19 mouse cellular contexts compared by ENCODE assay signal in genomic region chr8:117205884-117206283, GRCm38 (mm10). TPM values are rescaled to one million over a fixed set of nuclear protein-coding genes. Genes with fewer than 3 reads are reported as not detected.
A peak's percentile ranks its signal among the peaks of the same experiment; 100 is the strongest.
DNase-seq lines count a peak whose midpoint lies in the region; ATAC-seq and TF ChIP-seq lines count a peak whose summit lies in the region.
"Had no signal": no experiment of that assay in that cellular context is flagged by ENCODE, and none has a peak within 500 bp of the region (broad histone marks: within the 10 kb centered on the region; RNA-seq: fewer than 3 reads in every experiment).

No protein-coding gene starts in this region.

- H3K4me1 ChIP-seq in midbrain, embryonic 11.5 days (ENCODE audit: control insufficient read depth, insufficient read depth, low read length) = no peaks in the 10 kb centered on the region
- no peaks in the 10 kb centered on the region for H3K4me1 ChIP-seq in midbrain, embryonic 13.5 days (replicated peaks)
- H3K4me1 ChIP-seq in MEL (ENCODE audit: control insufficient read depth in 1 of 2, insufficient read depth in 2 of 2, low read length in 2 of 2) = peaks cover 21 to 33% of the 10 kb centered on the region in 2 experiments
- peaks cover 4% of the 10 kb centered on the region for H3K4me1 ChIP-seq in bone marrow, adult 2 months (ENCODE audit: control insufficient read depth, insufficient read depth, low read length)
- H3K4me1 ChIP-seq: forebrain, embryonic 13.5 days; hindbrain, embryonic 12.5 days had no signal

- H3K27me3 ChIP-seq in midbrain, embryonic 11.5 days (ENCODE audit: control insufficient read depth, insufficient read depth, low read length) = no peaks in the 10 kb centered on the region
- H3K27me3 ChIP-seq in midbrain, embryonic 13.5 days = no peaks in the 10 kb centered on the region
- H3K27me3 ChIP-seq in MEL (ENCODE audit: control insufficient read depth in 1 of 2, insufficient read depth in 2 of 2, low read length in 2 of 2) = no peaks in the 10 kb centered on the region
- H3K27me3 ChIP-seq: embryonic facial prominence, embryonic 12.5 days; forebrain, embryonic 13.5 days; heart, embryonic 13.5 days; hindbrain, embryonic 12.5 days had no signal

- H3K36me3 ChIP-seq in midbrain, embryonic 11.5 days (ENCODE audit: control insufficient read depth, insufficient read depth, low read length) = peaks cover 6% of the 10 kb centered on the region; the same call in 1 of the 2 replicates
- H3K36me3 ChIP-seq in midbrain, embryonic 13.5 days = peaks cover 37% of the 10 kb centered on the region
- H3K36me3 ChIP-seq in MEL (ENCODE audit: control insufficient read depth in 1 of 2, insufficient read depth in 2 of 2, low read length in 2 of 2) = peaks cover 2 to 33% of the 10 kb centered on the region in 2 experiments; a peak in 3 of 4 replicates

- intact Hi-C loops in gastrocnemius, postnatal 14 days (cut with DNase I; ENCODE audit: low total_unique reads) = no loop called here

- no peaks in the 10 kb centered on the region for H3K9me3 ChIP-seq in midbrain, embryonic 11.5 days (ENCODE audit: control insufficient read depth, low read length)
- no peaks in the 10 kb centered on the region for H3K9me3 ChIP-seq in midbrain, embryonic 13.5 days
- no peaks in the 10 kb centered on the region for H3K9me3 ChIP-seq in MEL (replicated peaks; ENCODE audit: insufficient read depth, low read length)
- H3K9me3 ChIP-seq: embryonic facial prominence, embryonic 12.5 days; forebrain, embryonic 13.5 days; heart, embryonic 13.5 days; hindbrain, embryonic 12.5 days had no signal

- ATAC-seq in midbrain, embryonic 11.5 days (ENCODE audit: low FRiP score) = no peak
- no peak for ATAC-seq in midbrain, embryonic 13.5 days
- peak; percentile 66 for ATAC-seq in megakaryocyte-erythroid progenitor cell, adult 5-6 weeks (replicated peaks; ENCODE audit: low FRiP score, low TSS enrichment, poor library complexity, severe bottlenecking)
- ATAC-seq: forebrain, embryonic 13.5 days; forebrain, postnatal 0 days; hindbrain, embryonic 16.5 days had no signal

- no peak overlapping the region for H3K9ac ChIP-seq in midbrain, embryonic 11.5 days (ENCODE audit: low read length)
- H3K9ac ChIP-seq in midbrain, embryonic 13.5 days (replicated peaks) = no peak overlapping the region
- no peak overlapping the region for H3K9ac ChIP-seq in MEL (ENCODE audit: control insufficient read depth, low read depth, low read length, poor library complexity, severe bottlenecking)
- H3K9ac ChIP-seq: embryonic facial prominence, embryonic 12.5 days; forebrain, embryonic 13.5 days; forebrain, postnatal 0 days; heart, embryonic 13.5 days; hindbrain, embryonic 12.5 days had no signal

- TF ChIP-seq POLR2A in MEL (IDR thresholded peaks at IDR 0.05; ENCODE audit: control insufficient read depth in 1 of 2, insufficient read depth in 1 of 2, low read depth in 1 of 2, low read length in 2 of 2, poor library complexity in 1 of 2) = no peak
- TF ChIP-seq POLR2A in bone marrow, adult 2 months (IDR thresholded peaks at IDR 0.05; ENCODE audit: borderline replicate concordance, control insufficient read depth, low read depth, low read length) = no peak

- no peak overlapping the region for H3K4me2 ChIP-seq in midbrain, embryonic 11.5 days
- no peak overlapping the region for H3K4me2 ChIP-seq in midbrain, embryonic 13.5 days (replicated peaks)
- H3K4me2 ChIP-seq: embryonic facial prominence, embryonic 12.5 days; forebrain, embryonic 13.5 days; heart, embryonic 13.5 days; hindbrain, embryonic 12.5 days had no signal

- no peak for TF ChIP-seq RAD21 in MEL (IDR thresholded peaks at IDR 0.05; ENCODE audit: low read depth, low read length)

- peak; percentile 26 to 63; a peak in 3 of 4 replicates for TF ChIP-seq EP300 in MEL (IDR thresholded peaks at IDR 0.05; ENCODE audit: low read depth in 1 of 2, low read length in 2 of 2)

- no peak overlapping the region for H3K4me3 ChIP-seq in midbrain, embryonic 11.5 days (ENCODE audit: low read depth, low read length)
- no peak overlapping the region for H3K4me3 ChIP-seq in midbrain, embryonic 13.5 days (replicated peaks)
- no peak overlapping the region for H3K4me3 ChIP-seq in MEL (ENCODE audit: control insufficient read depth in 1 of 2, insufficient read depth in 1 of 2, low read depth in 2 of 2, low read length in 2 of 2)
- H3K4me3 ChIP-seq in bone marrow, adult 2 months (replicated peaks; ENCODE audit: control insufficient read depth, low read depth, low read length) = no peak overlapping the region
- H3K4me3 ChIP-seq: embryonic facial prominence, embryonic 12.5 days; forebrain, embryonic 13.5 days; heart, embryonic 13.5 days; hindbrain, embryonic 12.5 days had no signal

- no peak overlapping the region for H3K27ac ChIP-seq in midbrain, embryonic 11.5 days (ENCODE audit: low read depth, low read length)
- no peak overlapping the region for H3K27ac ChIP-seq in midbrain, embryonic 13.5 days
- no peak overlapping the region for H3K27ac ChIP-seq in MEL (ENCODE audit: control insufficient read depth, low read depth, low read length)
- peak overlapping the region; percentile 1; the same call in 1 of the 2 replicates for H3K27ac ChIP-seq in bone marrow, adult 2 months (ENCODE audit: control insufficient read depth, insufficient read depth, low read depth, low read length, poor library complexity)
- H3K27ac ChIP-seq: embryonic facial prominence, embryonic 12.5 days; forebrain, embryonic 13.5 days; heart, embryonic 13.5 days; hindbrain, embryonic 12.5 days had no signal

- H3K79me2 ChIP-seq in MEL (ENCODE audit: control insufficient read depth, insufficient read depth, low read length, poor library complexity) = no peaks in the 10 kb centered on the region

- 91% methylated on average over 4 of the region's 4 CpGs for WGBS in midbrain, embryonic 11.5 days
- 91% methylated on average over 4 of the region's 4 CpGs for WGBS in midbrain, embryonic 13.5 days
- 48% methylated on average over 4 of the region's 4 CpGs for WGBS in bone marrow, adult 2 months

- DNase-seq in midbrain, embryonic 11.5 days (ENCODE audit: low spot score, missing footprints) = peak; percentile 56
- DNase-seq in MEL (ENCODE audit: low read depth, low spot score) = peak; percentile 49
- DNase-seq in gastrocnemius, postnatal 14 days = no peak
- DNase-seq: adrenal gland, adult 8-10 months; adrenal gland, postnatal 36 days; cerebellum, adult 11 months; cerebellum, adult 8-10 months; cerebellum, postnatal 14 days; forebrain, postnatal 0 days; gastrocnemius, postnatal 25 days; heart, postnatal 4 days had no signal

- no peak for TF ChIP-seq CTCF in MEL (IDR thresholded peaks at IDR 0.05 in 2 of 3, conservative IDR thresholded peaks at IDR 0.05 in 1 of 3; ENCODE audit: control insufficient read depth in 1 of 3, insufficient read depth in 1 of 3, low read depth in 2 of 3, low read length in 3 of 3, poor library complexity in 1 of 3, severe bottlenecking in 1 of 3)
- TF ChIP-seq CTCF in bone marrow, adult 2 months (IDR thresholded peaks at IDR 0.05; ENCODE audit: control insufficient read depth, insufficient read depth, low read length) = no peak

TF ChIP-seq in MEL, 35 proteins besides CTCF, POLR2A, EP300 and RAD21 (continues in another document):
- TF ChIP-seq MAX (IDR thresholded peaks at IDR 0.05; ENCODE audit: low read length) (no peak), NRF1 (IDR thresholded peaks at IDR 0.05; ENCODE audit: insufficient read depth, low read depth, low read length, poor library complexity, severe bottlenecking) (no peak), POLR2AphosphoS2 (IDR thresholded peaks at IDR 0.05; ENCODE audit: low read length) (0 out of 2 replicates have a peak, but pooled peaks have one; percentile 29), MEF2A (IDR thresholded peaks at IDR 0.05; ENCODE audit: extremely low read depth, insufficient replicate concordance, low read depth, low read length, poor library complexity, severe bottlenecking) (no peak), TBP (IDR thresholded peaks at IDR 0.05; ENCODE audit: low read depth, low read length) (no peak), ZKSCAN1 (IDR thresholded peaks at IDR 0.05; ENCODE audit: low read depth, low read length) (no peak), KAT2A (conservative IDR thresholded peaks at IDR 0.05; ENCODE audit: low read depth, low read length) (no peak), TCF12 (IDR thresholded peaks at IDR 0.05; ENCODE audit: low read depth, low read length) (peak; percentile 75; the same call in 1 of the 2 replicates), GABPA (IDR thresholded peaks at IDR 0.05; ENCODE audit: low read depth, low read length) (no peak), SIN3A (IDR thresholded peaks at IDR 0.05; ENCODE audit: low read length) (0 out of 2 replicates have a peak, but pooled peaks have one; percentile 32), ZMIZ1 (IDR thresholded peaks at IDR 0.05; ENCODE audit: low read depth, low read length) (no peak), MYB (IDR thresholded peaks at IDR 0.05; ENCODE audit: low read depth, low read length) (no peak), JUND (IDR thresholded peaks at IDR 0.05; ENCODE audit: low read depth, low read length) (no peak), GATA1 (IDR thresholded peaks at IDR 0.05; ENCODE audit: low read depth, low read length) (no peak)

RNA-seq across cellular contexts. Expression of gene Gan, which starts 47.9 kb away (rescaled TPM):
- 2.2 and 2.3 TPM in 2 replicates for polyA plus RNA-seq in midbrain, embryonic 11.5 days (2014; fragmentation: Nextera tagmentation; extraction: Ambion mirVana)
- 2.9 and 3.0 TPM in 2 replicates for polyA plus RNA-seq in midbrain, embryonic 13.5 days (2015; fragmentation: Nextera tagmentation; extraction: Ambion mirVana)
- 8.2 and 8.7 TPM in 2 replicates for total RNA-seq in MEL (2012; rRNA removed)
- polyA plus RNA-seq in MEL (2012; ENCODE audit: insufficient read depth in 1 of 2, insufficient read length in 2 of 2, low read depth in 1 of 2, low replicate concordance in 2 of 2, missing spikeins in 1 of 2) = 1 to 10 TPM in 1 of 2 experiments, not detected in 1; 5.6 TPM
- 2.9 and 3.1 TPM in 2 replicates for polyA plus RNA-seq in bone marrow, adult 2 months (2011; ENCODE audit: insufficient read depth, insufficient read length, low replicate concordance, missing spikeins)
- total RNA-seq in megakaryocyte-erythroid progenitor cell, adult 5-6 weeks (2014; fragmentation: Nextera tagmentation) = 9.9 and 14.3 TPM in 2 replicates
- 4.4 and 6.6 TPM in 2 replicates for total RNA-seq in megakaryocyte-erythroid progenitor cell, adult 5-6 weeks (2017)
- total RNA-seq in gastrocnemius, postnatal 14 days (2021) = 1 to 10 TPM; 4.1 to 4.6 TPM

RNA-seq across cellular contexts. Expression of gene Cmip, which starts 51.0 kb away (rescaled TPM):
- polyA plus RNA-seq in midbrain, embryonic 11.5 days (2014; fragmentation: Nextera tagmentation; extraction: Ambion mirVana) = 23.7 and 28.5 TPM in 2 replicates
- 65.3 and 71.7 TPM in 2 replicates for polyA plus RNA-seq in midbrain, embryonic 13.5 days (2015; fragmentation: Nextera tagmentation; extraction: Ambion mirVana)
- 17.0 and 20.8 TPM in 2 replicates for total RNA-seq in MEL (2012; rRNA removed)
- 10 to 100 TPM in 1 of 2 experiments, not detected in 1; 71.8 TPM for polyA plus RNA-seq in MEL (2012; ENCODE audit: insufficient read depth in 1 of 2, insufficient read length in 2 of 2, low read depth in 1 of 2, low replicate concordance in 2 of 2, missing spikeins in 1 of 2)
- polyA plus RNA-seq in bone marrow, adult 2 months (2011; ENCODE audit: insufficient read depth, insufficient read length, low replicate concordance, missing spikeins) = 11.5 and 16.2 TPM in 2 replicates
- total RNA-seq in megakaryocyte-erythroid progenitor cell, adult 5-6 weeks (2014; fragmentation: Nextera tagmentation) = 40.2 and 60.7 TPM in 2 replicates
- 9.3 and 9.6 TPM in 2 replicates for total RNA-seq in megakaryocyte-erythroid progenitor cell, adult 5-6 weeks (2017)
- 10 to 100 TPM; 16.2 to 16.4 TPM for total RNA-seq in gastrocnemius, postnatal 14 days (2021)
